Mouse (Mus musculus): ENCODE data around the gene Chrdl2. TPM values are rescaled to one million over a fixed set of nuclear protein-coding genes. Genes with fewer than 3 reads are reported as not detected.

The Chrdl2 gene
- polyA plus RNA-seq, 2 experiments: 0.02 TPM; not detected in 1

DNA sequence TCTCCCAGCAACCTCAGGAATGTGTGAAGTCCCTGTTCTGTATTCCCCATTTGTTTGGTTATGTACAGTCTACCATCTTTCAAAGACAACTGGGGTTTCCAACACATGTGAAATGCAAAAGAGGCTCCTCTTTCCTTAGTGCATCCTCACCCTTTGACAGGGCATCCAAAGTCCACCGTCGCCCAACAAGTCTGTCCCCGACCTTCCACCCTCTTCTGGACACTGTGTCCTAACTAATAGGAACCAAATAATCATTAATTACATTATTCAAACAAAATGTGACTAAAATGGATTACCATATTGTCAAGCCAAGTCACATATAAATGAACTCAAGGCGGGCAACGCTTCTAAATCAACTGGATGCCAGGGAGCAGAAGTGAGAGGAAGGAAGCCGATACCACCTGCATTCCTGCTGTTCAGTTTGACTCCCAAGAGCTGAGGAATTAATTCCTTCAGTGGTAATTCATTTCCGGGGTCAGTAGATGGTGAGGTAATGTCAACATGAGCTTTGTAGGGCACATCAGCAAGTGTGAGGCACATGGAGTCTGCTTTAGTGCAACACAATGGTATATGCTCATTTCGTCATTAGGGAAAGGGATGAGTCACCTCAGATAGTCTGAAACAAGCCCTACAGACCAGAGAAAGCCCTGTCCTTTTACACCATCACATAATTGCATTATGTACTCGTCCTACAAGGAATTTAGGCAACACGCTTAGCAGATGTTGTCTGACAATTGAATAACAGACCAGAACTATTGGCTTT, 31.6 kb upstream of the Chrdl2 start:
- H3K4me2 ChIP-seq (ENCODE audit: low read depth): no peak overlapping the region
- no peaks in the 10 kb centered on the region for H3K27me3 ChIP-seq (ENCODE audit: control insufficient read depth, insufficient read depth, low read length)
- no peaks in the 10 kb centered on the region for H3K36me3 ChIP-seq (replicated peaks; ENCODE audit: control insufficient read depth, insufficient read depth, low read depth)
- no peaks in the 10 kb centered on the region for H3K9me3 ChIP-seq (ENCODE audit: control insufficient read depth, low read length)
- H3K4me3 ChIP-seq (ENCODE audit: insufficient read depth in 1 of 2, low read depth in 2 of 2, low read length in 2 of 2): no peak overlapping the region
- peaks cover 0 to 27% of the 10 kb centered on the region in 2 experiments; a peak in 2 of 4 replicates for H3K4me1 ChIP-seq (replicated peaks; ENCODE audit: control insufficient read depth in 2 of 2, insufficient read depth in 2 of 2, low read length in 1 of 2)
- no peak overlapping the region for H3K9ac ChIP-seq (replicated peaks)
- no peak for TF ChIP-seq CTCF (IDR thresholded peaks at IDR 0.05; ENCODE audit: low read depth)
- no peak for TF ChIP-seq EP300 (IDR thresholded peaks at IDR 0.05; ENCODE audit: low read depth)
- 70% methylated on average over 10 of the region's 10 CpGs for WGBS (ENCODE audit: insufficient replicate concordance)
- DNase-seq (ENCODE audit: low read depth in 3 of 3, low spot score in 3 of 3) (no peak), ATAC-seq (ENCODE audit: insufficient read depth) (no peak)
- H3K27ac ChIP-seq: no peak overlapping the region

- ATAC-seq (ENCODE audit: insufficient read depth): no peak
- H3K4me2 ChIP-seq (ENCODE audit: low read depth): peak overlapping the region; percentile 27
Observed at GRCm38 (mm10) chr7:99975819-99976575, 30.0 kb upstream of the Chrdl2 start.

DNA sequence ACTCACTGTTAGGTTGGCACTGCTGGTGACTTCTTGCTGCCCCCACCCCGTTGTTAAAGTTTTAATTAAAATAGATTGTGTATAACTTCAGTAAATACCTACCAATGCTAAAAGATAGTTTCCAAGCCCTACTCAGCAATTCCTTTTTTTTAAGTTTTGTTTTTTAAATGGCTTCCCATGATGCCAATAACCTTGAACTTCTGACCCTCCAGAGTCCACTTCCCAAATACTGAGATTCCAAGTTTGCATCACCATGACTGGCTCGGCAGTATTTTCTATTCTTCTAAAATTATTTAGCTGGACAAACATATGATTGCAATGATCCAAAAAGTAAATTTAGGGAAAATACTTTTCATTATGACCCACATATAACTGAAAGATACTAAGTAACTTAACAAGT, 27.9 kb upstream of the Chrdl2 start:
- Histone ChIP-seq H3K9ac (replicated peaks) (no peak overlapping the region), H3K4me1 (replicated peaks; ENCODE audit: control insufficient read depth in 2 of 2, insufficient read depth in 2 of 2, low read length in 1 of 2) (peaks cover 4 to 23% of the 10 kb centered on the region in 2 experiments; a peak in 3 of 4 replicates), H3K27ac (no peak overlapping the region), H3K4me3 (ENCODE audit: insufficient read depth in 1 of 2, low read depth in 2 of 2, low read length in 2 of 2) (no peak overlapping the region), H3K9me3 (ENCODE audit: control insufficient read depth, low read length) (no peaks in the 10 kb centered on the region), H3K27me3 (ENCODE audit: control insufficient read depth, insufficient read depth, low read length) (no peaks in the 10 kb centered on the region), H3K36me3 (replicated peaks; ENCODE audit: control insufficient read depth, insufficient read depth, low read depth) (no peaks in the 10 kb centered on the region), H3K4me2 (ENCODE audit: low read depth) (0 out of 2 replicates have a peak overlapping the region, but pooled peaks have one; percentile 2)
- DNase-seq (ENCODE audit: low read depth in 3 of 3, low spot score in 3 of 3) (no peak), ATAC-seq (ENCODE audit: insufficient read depth) (no peak)
- WGBS (ENCODE audit: insufficient replicate concordance): 85% methylated on average over 2 of the region's 2 CpGs
- TF ChIP-seq EP300 (IDR thresholded peaks at IDR 0.05; ENCODE audit: low read depth): no peak
- TF ChIP-seq CTCF (IDR thresholded peaks at IDR 0.05; ENCODE audit: low read depth): no peak

More at GRCm38 (mm10) chr7:99975819-99976575, 30.0 kb upstream of the Chrdl2 start:
- no peak overlapping the region for H3K9ac ChIP-seq (replicated peaks)
- H3K9me3 ChIP-seq (ENCODE audit: control insufficient read depth, low read length): no peaks in the 10 kb centered on the region
- H3K27me3 ChIP-seq (ENCODE audit: control insufficient read depth, insufficient read depth, low read length): no peaks in the 10 kb centered on the region
- no peaks in the 10 kb centered on the region for H3K36me3 ChIP-seq (replicated peaks; ENCODE audit: control insufficient read depth, insufficient read depth, low read depth)
- H3K27ac ChIP-seq: no peak overlapping the region
- DNase-seq (ENCODE audit: low read depth in 3 of 3, low spot score in 3 of 3): no peak
- TF ChIP-seq CTCF (IDR thresholded peaks at IDR 0.05; ENCODE audit: low read depth) (no peak), EP300 (IDR thresholded peaks at IDR 0.05; ENCODE audit: low read depth) (no peak)
- no peak overlapping the region for H3K4me3 ChIP-seq (ENCODE audit: insufficient read depth in 1 of 2, low read depth in 2 of 2, low read length in 2 of 2)
- peaks cover 4 to 28% of the 10 kb centered on the region in 2 experiments; a peak in 3 of 4 replicates for H3K4me1 ChIP-seq (replicated peaks; ENCODE audit: control insufficient read depth in 2 of 2, insufficient read depth in 2 of 2, low read length in 1 of 2)
- WGBS (ENCODE audit: insufficient replicate concordance): 71% methylated on average over 5 of the region's 5 CpGs

DNA sequence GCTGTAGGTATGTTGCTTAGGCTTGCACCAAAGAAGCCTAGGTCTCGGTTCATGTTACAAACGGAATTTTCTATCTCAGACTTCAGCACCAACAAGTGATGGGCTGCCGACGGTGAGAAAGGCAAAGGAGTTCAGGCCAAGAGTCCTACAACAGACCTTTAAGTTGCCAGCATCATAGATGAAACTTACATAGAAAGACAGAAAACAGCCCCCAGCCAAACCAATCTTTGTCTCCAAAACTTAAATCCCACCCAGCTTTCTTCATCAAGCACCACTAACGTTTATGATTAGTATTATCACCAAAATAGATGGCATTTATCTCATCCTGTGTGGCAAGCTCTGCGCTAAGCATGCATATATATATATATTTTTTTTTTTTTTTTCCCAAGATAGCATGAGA, 26.9 kb upstream of the Chrdl2 start:
- no peaks in the 10 kb centered on the region for H3K36me3 ChIP-seq (replicated peaks; ENCODE audit: control insufficient read depth, insufficient read depth, low read depth)
- ATAC-seq (ENCODE audit: insufficient read depth): no peak
- no peaks in the 10 kb centered on the region for H3K9me3 ChIP-seq (ENCODE audit: control insufficient read depth, low read length)
- WGBS (ENCODE audit: insufficient replicate concordance): 15% methylated on average over 6 of the region's 6 CpGs
- H3K4me1 ChIP-seq (replicated peaks; ENCODE audit: control insufficient read depth in 2 of 2, insufficient read depth in 2 of 2, low read length in 1 of 2): peaks cover 4 to 21% of the 10 kb centered on the region in 2 experiments; a peak in 3 of 4 replicates
- peak overlapping the region; percentile 76 to 87 for H3K4me3 ChIP-seq (ENCODE audit: insufficient read depth in 1 of 2, low read depth in 2 of 2, low read length in 2 of 2)
- TF ChIP-seq CTCF (IDR thresholded peaks at IDR 0.05; ENCODE audit: low read depth): no peak
- no peak for TF ChIP-seq EP300 (IDR thresholded peaks at IDR 0.05; ENCODE audit: low read depth)
- H3K27me3 ChIP-seq (ENCODE audit: control insufficient read depth, insufficient read depth, low read length): no peaks in the 10 kb centered on the region
- DNase-seq (ENCODE audit: low read depth in 3 of 3, low spot score in 3 of 3): no peak
- peak overlapping the region; percentile 89 for H3K4me2 ChIP-seq (ENCODE audit: low read depth)
- peak overlapping the region; percentile 14; the same call in 1 of the 2 replicates for H3K9ac ChIP-seq (replicated peaks)
- H3K27ac ChIP-seq: no peak overlapping the region

Measured in liver, embryonic 14.5 days (tissue).